Mouse (Mus musculus): Measurements from ENCODE around the gene Ptpdc1.

Gene Ptpdc1

DNA sequence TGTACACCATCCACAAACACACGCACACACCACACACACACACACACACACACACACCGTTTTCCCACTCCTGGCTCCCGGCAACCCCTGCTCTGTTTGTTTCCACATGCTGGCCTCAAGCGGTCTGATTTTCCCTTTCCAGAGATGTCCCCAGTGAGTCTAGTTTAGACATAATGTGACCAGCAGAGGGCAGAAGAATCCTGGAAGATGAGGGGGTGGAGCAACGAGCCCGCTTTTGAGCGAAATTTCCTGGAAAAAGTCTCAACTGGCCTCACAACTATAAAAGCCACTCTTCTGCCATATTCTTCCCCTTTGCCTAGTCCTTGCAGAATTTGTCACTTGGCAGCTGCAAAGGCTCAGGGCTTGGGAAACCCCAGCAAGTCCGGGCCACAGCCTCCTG, 30.2 kb upstream of the Ptpdc1 start:
- DNase-seq (ENCODE audit: low spot score) = no peak

DNA sequence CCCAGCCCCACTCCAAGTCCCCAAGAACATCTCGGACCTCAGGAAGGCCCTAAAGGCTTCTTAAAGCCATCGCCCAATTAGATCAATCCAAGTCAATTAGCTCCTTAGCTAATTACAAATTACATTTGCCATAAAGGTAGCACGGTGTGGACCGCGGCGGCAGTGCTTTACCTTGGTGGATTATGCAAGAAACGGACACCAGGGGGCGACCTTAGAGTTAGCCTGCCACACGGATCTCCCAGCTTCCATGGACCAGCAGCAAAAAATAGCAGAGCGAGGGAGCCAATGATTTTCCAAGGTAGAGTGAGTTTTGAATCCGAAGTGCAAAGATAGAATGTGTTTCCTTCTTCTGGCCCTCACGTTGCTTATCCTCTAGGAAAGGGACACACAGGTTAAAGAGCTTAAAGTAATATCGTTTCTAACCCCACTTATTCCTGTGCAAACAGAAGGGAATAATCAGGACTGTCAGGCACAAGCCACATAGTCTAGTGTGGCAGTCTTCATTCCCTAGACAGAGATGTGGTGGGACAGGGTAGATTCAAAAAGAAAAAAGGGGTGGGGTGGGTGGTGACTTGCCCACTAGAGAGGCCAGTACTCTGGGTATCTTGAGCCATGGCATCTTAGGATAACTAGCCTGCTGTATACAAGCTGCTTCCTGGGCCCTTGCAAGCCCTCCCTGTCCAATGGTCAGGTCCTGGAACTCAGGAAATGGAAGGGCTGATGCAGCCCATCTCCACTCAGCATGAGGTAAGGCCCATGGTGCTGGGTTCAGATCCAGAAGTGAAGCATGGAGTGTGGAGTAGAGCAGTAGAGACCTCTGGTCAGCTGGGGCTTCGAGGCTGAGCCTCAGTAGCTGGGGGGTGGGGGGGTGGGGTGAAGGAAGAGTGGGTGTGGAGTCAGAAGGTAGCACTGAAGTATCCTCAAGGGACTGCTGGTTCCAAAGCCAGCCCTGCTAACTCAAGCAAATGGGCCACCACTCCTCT, 28.6 kb upstream of the Ptpdc1 start:
- peak; percentile 63 for DNase-seq (ENCODE audit: low spot score)

DNA sequence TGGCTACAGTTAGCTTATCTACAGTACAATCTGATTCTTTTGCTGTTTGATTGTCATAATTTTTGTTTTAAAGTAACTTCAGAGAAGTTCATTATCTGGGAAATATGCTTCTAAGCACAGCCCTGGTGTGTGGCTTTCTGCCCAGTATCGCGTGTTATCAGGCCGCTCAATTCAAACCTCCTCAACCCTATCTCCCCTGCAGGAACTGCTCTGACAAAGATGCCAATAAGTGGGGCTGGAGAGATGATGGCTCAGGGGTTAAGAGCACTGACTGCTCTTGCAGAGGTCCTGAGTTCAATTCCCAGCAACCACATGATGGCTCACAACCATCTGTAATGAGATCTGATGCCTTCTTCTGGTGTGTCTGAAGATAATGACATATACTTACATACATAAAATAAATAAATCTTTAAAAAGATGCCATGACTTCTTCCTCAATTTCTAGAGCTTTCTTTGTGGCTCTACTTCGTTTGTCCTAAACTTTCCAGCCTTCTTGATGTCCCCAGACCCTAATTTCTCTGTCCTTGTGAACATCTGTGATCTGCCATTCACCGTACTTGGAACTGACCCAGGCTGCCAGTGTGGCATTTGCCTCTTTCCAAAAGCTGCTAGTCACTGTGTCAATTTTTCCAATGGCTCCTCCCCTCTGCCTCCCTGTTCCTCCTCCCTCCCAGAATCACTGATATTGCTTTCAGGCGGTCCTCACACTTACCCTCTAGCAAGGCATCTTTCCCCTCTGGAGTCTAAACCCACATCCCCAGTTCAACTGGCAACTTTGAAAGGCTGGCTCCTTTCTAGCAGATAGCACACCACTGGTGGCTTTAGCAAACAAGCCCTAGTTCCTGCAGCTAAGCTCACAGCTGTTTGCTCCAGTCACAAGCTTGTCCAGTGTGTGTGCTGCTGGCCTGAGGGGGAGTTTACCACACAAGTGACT, 25.9 kb upstream of the Ptpdc1 start:
- DNase-seq (ENCODE audit: low spot score) = no peak

DNA sequence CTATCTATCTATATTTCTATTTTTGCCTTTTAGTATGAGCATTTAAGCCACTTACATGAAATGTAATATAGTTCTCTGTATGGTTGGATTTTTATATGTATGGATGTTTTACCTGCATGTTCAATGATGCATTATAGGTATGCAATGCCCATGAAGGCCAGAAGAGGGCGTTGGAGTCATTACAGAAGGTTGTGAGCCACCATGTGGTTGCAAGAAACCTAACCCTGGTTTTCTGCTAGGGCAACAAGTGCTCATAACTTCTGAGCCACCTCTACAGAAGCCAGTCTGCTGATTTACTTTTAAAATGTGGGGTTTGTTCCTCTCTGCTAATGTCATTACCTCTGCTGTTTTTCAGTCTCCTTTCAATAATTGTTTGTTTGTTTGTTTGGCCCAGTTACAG, 25.2 kb upstream of the Ptpdc1 start:
- no peak for DNase-seq (ENCODE audit: low spot score)

DNA sequence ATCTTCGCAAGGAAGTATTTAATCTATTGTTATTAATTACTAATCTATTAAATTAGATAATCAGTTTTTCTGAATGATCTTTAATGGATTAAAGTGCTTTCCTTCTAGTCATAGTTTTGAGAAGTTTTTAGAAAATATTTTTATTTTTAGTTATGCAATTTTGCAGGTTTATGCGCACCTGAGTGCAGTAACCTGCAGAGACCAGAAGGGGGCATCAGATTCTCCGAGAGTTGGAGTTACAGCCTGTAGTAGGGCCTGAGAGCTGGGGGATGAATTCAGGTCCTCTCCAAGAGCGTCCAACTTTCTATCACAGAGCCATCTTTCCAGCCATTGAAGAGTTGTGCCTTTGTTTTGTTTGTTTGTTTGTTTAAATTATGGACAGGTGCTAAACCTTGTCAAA, 21.2 kb upstream of the Ptpdc1 start:
- no peak for DNase-seq (ENCODE audit: low spot score)

DNA sequence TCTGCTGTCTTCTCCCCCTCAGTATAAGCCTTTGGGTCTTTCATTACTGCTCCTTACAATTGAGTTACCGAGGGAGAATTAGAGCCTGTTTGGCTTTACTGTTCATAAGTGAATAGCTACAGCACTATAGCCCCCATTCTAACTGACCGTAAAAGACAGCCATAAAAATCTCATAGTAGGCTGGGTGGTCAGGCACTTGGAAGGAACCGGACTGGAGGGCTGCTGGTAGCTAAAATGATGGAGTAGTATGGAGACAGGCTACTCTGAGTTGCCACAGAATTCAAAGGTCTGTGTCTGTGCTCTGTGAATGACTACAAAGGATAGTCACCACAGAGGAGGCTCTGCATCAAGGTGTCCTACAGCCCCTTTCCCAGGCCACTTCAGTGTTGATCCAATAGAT, 18.5 kb upstream of the Ptpdc1 start:
- no peak for DNase-seq (ENCODE audit: low spot score)

DNA sequence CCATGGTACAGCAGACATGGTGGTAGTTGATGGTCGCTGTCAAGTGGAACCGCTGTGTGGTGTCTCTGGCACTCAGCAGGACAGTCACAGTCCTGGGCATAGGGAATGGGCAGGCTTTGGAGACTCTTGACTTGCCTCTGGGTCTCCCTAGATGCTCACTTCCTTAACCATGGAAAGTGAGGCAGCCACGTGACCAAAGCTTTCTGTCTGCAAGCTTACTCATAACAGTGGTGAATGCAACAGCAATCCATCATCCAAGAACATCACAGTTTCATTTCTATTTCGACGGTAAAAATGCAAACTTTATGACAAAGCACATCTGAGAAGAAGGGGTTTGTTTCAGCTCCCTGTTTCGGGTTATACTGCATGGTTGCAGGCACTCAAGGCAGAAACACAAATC, 17.6 kb upstream of the Ptpdc1 start:
- no peak for DNase-seq (ENCODE audit: low spot score)

DNA sequence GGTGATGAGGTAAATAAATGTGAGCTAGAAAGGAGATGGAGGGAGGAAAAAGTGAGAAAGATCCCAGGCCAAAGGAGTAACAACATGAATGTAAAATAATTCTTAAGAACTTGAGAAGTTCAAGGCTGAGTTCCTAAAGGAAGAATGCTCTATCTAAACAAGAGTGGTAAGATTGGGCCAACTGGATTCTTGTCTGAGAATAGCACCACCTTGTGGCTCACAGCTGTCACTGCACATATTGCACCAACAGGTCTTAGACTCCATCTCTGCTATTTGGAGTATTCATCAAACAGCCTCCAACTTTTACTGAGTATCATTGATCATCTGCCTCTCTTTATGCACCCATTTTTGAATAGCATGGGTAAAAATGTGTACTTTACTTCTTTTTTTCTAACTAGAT, 14.1 kb upstream of the Ptpdc1 start:
- DNase-seq (ENCODE audit: low spot score) = peak; percentile 36

DNA sequence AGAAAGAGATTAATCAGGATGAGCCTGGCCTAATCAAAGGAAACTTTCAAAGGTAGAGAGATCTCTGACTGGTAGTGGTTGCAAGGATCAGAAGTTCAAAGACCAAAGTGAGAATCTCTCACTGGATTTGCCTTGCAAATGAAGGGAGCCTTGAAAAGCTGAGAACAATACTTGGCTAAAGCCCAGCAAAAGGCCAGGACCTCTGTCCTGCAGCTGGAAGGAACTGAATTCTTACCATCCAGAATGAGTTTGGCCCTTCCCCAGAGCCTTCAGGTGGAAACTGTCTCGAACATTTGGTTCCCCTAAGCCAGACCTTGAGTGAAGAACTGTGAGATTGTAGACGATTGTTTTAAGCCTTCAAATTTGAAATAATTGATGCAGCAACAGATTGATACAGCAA, 12.2 kb upstream of the Ptpdc1 start:
- DNase-seq (ENCODE audit: low spot score) = no peak

DNA sequence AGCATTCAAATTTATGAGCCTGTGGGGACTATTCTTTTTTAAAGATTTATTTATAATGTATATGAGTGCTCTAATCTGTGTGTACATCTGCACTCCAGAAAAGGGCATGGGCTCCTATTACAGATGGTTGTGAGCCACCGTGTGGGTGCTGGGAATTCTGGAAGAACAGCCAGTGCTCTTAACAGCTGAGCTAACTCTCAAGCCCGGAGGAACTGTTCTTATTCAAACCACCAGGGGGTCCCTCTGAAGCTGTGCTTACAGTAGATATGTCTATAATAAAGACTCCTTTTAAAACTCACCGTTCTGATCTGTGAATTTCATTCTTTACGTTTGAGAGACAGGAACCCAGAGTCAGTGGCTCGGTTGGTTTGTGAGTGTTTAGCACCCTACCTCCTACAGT, 6.2 kb upstream of the Ptpdc1 start:
- DNase-seq (ENCODE audit: low spot score) = no peak

DNA sequence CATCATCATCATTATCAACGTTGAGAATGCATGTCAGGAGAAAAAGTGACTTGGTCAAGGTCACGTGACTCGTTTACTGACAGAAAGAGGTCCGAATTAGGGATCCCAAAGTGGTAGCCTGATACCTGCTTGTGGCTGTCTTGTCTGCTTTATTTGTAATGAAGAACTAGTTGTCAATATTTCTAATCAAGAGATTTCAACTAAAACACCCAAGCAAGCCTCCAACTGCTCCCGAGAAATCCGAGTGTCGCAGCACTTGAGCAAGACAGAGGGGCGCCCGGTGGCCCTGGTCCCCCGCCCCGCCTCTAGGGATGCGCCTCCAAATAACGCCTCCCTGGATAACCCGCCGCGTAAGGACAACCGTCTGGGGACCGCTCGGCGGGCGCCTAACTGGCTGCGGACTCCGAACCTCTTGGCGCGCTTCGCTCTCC, 481 bp downstream of the Ptpdc1 start:
- no peak for DNase-seq (ENCODE audit: low spot score)

DNA sequence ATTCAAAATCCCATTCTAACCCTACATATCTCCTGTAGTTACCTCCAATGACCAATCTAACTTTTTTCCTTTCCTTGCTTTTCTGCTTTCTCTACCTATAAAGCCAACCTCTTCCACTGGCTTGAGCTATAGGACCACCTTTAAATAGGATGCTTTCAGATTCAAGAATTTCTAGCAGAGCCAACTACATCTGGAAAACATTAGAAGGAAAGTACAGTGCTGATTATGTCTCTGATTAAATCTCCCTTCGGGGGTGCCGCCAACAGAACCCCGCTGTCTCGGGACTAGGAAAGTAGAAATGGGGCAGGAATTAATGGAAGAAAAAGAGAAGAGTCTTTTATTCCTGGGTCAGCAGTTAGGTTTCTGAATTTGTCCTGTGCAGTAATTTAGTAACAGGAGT, 6.6 kb downstream of the Ptpdc1 start:
- no peak for DNase-seq (ENCODE audit: low spot score)

DNA sequence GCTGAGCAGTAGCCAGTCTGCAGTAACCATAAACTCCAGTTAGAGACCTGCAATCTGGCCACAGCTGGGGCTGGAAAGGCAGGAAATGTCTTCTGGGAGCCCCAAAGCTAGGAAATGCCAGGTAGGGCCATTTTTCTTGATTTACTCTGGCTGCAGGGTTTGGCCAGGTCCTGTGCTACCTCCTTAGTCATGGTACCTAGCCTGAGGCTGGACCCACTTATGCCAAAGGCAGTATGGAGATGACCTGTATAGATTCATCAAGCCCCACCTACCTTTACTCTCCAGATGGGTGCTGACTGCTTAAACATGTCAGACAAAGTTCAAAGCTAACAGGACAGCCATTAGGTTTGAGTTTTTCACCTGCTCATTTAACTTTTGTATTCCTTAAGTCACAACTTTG, 7.7 kb downstream of the Ptpdc1 start:
- DNase-seq (ENCODE audit: low spot score) = no peak

DNA sequence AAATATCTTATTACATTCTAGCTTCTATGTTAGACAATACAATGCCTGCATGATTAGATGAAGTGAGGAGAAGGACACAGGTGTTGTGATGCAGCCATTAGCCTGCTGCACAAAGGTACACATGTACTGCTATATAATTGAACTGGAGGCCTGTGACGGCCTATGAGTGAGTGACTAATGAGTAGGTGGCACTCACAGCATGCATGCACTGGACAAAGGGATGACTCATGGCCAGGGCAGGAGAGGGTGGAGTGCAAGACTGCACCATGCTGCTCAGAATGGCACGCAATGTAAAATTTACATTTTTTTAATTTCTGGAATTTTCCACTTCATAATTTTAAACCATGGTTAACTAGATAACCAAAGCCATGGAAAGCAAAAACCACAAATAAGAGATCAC, 10.9 kb downstream of the Ptpdc1 start:
- no peak for DNase-seq (ENCODE audit: low spot score)

DNA sequence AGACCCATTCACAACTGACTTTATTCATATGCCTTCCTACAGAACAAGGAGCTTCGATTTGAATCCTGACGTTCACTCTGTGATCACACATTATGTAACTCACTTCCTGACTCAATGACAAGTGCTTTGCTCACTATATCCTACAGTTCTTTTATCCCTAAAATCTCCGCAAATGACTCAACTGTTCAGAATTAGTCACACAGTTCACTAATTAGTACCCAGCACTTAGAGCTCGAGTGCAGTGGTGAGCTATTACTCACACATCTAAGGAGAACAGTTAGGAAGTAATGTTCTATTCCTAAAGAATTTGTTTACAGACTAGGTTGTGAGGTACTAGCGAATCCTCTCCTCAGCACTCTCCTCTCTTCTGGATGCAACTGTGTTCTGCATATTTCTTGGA, 16.4 kb downstream of the Ptpdc1 start:
- no peak for DNase-seq (ENCODE audit: low spot score)

DNA sequence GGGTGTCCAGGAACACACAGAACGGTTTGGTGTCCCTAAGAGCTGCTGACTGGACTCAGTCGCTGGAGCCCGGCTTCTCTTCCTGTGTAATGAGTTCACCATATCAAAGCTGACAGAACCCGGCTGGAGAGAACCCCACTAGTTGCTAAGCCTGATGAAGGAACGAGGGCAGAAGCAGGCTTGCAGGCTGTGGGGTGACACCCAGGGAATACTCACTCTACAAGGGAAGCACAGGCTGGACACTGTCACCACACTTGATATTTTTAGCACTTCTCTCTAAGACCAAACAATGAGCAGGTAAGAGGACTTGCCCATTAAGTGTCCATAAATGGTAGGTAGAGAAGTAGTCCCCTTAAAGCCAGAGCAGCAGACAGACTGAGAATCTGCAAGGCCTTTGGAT, 20.9 kb downstream of the Ptpdc1 start:
- DNase-seq (ENCODE audit: low spot score) = no peak

DNA sequence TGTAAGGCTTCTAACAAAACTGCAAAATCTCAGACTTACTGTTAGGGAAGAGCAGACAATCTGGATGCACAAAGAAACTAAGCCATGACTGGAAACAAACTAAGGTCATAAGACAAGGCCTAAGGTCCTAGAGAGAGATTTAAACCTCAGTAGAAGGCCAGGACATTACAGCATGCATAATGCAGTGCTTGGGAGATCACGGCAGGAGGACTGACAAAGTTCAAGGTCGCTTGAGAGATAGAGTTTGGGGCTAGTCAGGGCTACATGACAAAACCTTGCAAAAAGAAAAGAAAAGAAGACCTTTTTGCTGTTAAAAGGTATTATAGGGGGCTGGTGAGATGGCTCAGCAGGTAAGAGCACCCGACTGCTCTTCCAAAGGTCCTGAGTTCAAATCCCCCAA, 22.2 kb downstream of the Ptpdc1 start:
- DNase-seq (ENCODE audit: low spot score) = no peak

DNA sequence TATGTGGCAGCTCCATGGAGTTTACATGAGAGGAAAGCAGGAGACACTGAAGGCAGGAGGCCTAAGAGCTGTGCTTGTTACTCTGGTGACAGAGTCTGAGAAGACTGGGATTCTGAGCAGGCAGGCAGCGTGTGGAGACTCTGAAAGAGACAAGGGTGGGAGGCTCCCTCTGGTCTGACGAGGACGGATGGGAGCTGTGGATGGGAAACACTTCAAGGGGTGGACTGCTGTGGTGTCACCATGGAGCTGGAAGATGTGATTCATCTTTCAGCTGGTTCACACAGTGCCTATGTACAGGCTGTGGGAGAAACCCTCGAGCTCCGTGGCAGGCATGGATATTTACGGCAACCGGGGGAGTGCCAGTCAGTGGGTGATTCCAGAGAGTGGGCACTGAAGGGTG, 30.9 kb downstream of the Ptpdc1 start:
- DNase-seq (ENCODE audit: low spot score) = no peak

DNA sequence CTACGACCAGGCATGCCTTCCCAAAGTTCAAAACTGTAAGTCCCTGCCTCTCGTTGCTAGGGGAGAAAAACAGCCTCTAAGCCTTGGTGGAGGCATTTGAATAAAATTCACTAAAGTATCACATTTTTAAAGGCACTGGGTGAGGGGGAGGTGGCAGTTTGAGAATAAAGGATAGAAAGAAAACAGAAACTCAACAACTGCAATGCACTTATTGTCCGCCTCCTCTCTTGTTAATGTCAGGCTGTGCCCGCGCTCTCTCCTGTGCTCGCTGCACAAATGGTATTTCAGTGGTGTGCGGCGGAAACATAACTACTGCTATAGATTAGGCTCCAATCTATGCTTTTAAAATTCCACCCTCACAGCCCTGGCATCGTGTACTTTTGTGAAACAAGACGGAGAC, 31.4 kb downstream of the Ptpdc1 start:
- no peak for DNase-seq (ENCODE audit: low spot score)

DNA sequence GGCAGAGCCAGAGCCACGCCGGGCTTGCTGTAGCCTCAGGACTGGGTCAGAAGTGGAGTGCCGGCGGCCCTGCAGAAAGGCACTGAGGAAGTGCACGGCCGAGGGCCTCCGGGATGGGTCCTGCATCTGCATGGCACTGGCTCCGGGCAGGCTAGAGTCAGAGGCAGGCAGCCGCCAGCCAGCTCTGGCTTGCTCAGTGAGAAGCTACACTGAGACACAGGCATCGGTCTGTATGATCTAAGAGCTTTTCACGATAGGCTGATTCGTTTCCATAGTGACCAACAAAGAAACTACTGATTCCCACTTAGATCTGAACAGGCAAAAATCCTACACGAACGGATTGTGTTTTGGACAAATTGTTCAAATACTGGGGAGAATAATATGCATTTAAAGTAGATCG, 32.3 kb downstream of the Ptpdc1 start:
- DNase-seq (ENCODE audit: low spot score) = no peak

DNA sequence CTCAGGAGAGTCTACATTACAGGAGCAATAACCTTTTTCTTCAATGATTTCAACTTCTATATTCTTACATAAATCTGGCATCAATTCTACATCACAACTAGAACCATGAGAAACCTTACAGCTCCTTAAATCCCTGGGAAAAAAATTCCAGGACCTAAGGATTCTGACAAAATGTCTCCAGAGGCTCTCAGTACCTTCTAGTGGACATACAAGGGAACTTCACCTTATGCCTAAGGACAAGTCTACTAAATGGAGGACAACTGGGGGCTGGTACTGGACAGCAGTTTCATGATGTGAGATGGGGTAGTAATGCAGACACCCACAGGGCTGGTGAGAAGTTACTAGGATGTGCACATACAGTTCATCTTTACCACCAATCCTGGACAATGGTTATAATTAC, 34.7 kb downstream of the Ptpdc1 start:
- no peak for DNase-seq (ENCODE audit: low spot score)

DNA sequence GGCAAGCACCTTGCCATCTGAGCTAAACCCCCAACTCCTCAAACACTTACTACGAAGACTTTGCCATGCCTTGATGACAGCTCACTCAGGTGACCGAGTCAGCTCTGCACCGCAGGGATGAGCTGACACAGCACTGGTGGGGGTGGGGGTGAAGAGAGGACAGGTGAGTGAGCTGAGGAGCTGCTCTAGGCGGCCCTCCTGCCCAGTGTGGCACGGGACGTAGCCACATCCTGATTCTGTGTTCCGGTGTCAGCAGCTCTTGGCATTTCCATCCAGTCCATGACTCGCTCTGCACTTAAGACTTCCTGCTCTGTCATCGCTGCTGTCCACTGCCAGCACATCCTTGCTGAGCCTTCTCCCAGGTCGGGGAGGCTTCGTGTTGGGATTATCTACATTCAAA, 38.1 kb downstream of the Ptpdc1 start:
- DNase-seq (ENCODE audit: low spot score) = no peak

DNA sequence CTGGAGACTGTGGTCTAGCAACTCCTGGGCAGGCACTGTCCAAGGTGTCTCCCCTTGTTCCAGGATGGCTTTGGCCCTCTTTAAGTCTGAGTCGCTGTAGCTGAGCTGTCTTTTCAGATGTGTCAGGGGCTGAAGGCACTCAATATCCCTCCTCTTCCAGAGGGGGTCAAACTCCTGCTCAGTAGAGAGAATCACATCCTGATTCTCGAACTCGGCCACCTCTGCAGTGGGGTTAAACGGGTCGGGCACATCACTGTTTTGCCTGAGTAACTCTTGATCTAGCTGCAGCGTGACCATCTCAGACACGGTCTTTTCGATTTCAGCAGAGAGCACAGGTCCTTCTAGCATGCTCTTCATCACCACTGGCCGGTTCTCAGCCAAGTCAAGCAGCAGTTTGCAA, 39.0 kb downstream of the Ptpdc1 start:
- DNase-seq (ENCODE audit: low spot score) = no peak

Data from ovary, postnatal 36 days (tissue).